Mouse (Mus musculus) brain, adult 2 months (tissue): ENCODE measurements around the gene Zfp819.

Experiments used
- DNase-seq: peaks from one replicate; pipeline ENCODE4 v3.0.0; 2011; ENCODE audit warnings: low read depth, low spot score

The Zfp819 gene

DNA sequence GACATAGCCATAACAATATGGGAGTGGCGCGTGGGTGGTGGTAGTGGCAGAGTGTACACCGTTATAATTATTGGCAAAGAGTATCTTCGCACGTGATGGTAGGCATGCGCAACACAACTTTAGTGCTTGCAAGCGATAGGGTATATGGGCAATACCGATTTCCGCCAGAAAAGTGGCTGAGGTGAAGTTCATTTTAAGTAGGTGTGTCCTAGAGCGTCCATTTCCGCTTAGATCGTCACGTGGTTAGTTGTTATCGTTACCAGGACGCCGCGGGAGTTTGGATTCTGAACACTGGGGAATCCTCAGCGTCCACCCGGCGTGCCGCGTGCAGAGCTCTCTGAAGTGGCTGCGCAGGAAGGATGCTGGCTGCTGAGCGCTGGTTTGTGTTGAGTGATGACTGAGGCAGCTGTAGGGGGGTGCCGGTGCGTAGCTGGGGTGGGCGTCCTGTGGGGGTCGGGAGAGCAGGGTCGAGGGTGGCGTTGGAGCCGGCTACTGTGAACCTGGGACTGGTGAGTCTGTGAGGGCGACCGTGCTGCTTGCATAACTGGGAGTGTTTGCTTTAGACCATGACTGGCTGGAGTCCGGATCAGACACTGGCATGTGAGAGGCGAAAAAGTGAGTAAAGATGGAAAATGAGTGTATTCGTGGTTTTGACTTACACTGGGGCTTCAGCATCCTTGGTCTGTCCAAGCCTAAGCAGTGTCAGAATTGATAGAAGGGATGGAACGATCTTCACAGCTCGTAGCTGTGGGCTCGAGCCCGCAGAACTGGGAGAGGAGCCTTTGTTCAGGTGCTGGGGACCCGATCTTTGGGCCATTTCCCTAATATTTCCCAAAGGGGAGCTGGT, at the start of gene Zfp819:
TSS of gene Zfp819 (plus strand) at position 274 of the 847 bp plus-strand sequence.
- peak; percentile 86 for DNase-seq

DNA sequence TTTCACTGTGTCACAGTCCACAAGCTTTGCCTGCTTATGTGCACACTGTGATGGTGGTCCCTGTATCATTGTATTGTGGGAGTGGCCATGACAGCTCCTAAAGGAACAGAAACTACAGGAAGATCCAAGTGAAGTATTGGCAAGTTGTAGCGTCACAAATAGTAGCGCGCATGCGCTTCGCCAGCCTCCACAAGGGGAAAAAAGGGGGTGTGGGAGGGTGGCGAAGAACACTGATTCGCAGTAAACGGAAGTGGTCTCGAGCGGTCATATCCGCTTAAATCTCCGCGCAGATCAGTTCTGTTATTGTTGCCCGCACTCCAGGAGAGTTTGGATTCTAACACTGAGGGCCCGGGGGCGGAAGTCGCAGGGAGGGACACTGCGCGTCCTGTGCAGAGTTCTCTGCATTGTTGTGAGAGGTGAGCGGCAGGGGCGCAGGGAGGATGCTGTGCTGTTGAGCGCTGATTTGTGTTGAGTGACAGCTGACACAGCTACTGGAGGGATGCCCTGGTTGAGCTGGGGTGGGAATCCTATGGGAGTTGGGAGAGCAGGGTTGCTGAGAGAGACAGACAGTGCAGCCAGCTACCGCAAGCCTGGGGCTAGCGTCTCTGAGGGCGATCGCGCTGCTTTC, 44.8 kb upstream of the Zfp819 start, which contains the start of gene Zfp658:
TSS of gene Zfp658 (plus strand) at position 251 of the 628 bp plus-strand sequence.
- peak; percentile 96 for DNase-seq

GRCm38 (mm10) chr7:43562651-43563070, 44.3 kb upstream of the Zfp819 start:
- DNase-seq = peak; percentile 59

- no peak for DNase-seq
These were observed 43.7 kb upstream of the Zfp819 start for GRCm38 (mm10) chr7:43563300-43563699.

DNA sequence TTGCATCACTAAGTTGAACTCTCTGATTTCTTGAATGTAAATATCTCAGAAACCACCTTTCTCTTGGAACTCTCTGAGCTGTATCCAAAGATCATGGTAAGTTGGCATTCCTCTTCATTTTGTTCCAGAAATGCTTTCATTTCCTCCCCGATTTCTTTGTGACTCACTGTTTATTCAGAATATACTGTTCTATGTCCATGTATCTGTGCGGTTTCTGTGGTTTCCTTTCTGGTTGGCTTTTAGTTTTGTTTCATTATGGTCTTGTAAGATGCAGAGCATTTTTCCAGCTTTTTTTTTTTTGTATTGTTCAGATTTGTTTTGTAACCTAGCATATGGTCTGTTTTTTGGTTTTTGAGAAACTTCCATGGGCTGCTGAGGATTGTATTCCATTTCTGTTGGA, 35.8 kb upstream of the Zfp819 start:
- DNase-seq = no peak

- DNase-seq = peak; percentile 100
These were observed 27.4 kb upstream of the Zfp819 start, which contains the start of gene Zfp719 for GRCm38 (mm10) chr7:43579440-43580171. Gene Zfp719, plus strand, starts transcription at chr7:43579610.

DNA sequence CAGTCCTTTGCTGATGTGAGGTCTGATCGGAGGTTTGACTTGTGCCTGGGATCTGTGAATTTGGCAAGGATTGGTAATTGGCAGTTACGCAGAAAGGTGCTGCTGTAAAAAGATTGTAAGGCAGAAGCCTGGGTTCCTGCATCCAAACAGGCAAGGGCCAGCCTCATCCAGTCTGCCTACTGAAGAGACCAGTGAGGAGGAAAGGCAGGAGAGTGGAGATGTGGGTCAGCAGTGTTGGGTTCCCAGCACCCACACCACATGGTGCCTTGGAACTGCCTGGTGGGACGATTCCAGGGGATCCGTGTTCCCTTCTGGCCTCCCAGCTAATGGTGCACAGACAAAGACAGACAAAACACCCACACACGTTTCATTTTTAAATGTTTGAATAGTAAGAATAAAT, 26.4 kb upstream of the Zfp819 start:
- DNase-seq = peak; percentile 59

DNA sequence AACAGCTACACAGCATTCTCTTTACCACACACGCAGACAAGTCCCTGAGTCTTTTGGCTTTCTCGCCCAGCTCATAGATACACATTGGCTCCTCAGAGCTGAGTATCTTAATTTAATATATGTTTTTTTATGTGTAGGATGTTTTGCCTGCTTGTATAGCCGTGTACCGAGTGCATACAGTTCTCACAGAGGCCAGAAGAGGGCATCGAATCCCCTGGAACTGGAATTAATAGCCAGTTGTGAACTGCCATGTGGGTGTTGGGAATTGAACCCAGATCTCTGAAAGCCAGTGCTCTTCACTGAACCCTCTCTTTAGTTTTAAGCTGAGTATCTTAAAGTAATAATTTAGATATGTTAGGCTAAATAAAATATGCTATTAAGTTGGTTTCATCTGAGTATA, 22.2 kb upstream of the Zfp819 start:
- no peak for DNase-seq

- DNase-seq = no peak
These were observed 5.1 kb upstream of the Zfp819 start for GRCm38 (mm10) chr7:43601884-43602283.

GRCm38 (mm10) chr7:43607743-43608287, 846 bp downstream of the Zfp819 start:
- DNase-seq = peak; percentile 19

GRCm38 (mm10) chr7:43608316-43608824, 1.4 kb downstream of the Zfp819 start:
- no peak for DNase-seq

DNA sequence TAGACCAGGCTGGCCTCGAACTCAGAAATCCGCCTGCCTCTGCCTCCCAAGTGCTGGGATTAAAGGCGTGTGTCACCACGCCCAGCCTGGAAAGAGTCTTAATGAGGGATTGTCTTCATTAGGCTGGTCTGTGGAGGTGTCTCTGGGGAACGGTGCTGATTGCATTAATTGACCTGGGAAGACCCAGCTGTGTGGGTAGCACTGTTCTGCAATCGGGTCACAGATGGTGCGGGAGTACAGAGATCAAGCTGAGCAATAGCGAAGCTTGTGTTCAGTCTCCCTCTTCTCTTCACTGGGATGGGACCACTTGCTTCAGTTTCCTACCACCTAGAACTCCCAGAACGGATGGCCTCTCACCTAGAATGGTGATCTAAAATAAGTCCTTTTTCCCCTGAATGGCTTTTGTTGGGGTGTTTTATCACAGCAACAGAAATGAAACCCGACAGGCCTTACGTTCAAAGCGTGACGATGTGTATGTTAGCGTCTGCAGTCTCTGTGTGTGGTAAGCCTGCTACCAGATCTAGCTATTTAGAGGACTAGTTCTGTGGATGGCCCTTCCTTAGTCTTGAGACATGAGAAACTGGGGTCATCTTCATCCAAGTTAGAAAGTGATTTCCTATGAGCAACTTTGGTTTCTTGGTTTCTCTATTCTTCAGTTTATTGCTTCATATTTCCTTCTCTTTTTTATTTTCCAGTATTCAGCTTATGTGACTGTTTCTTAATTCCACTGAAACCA, 7.0 kb downstream of the Zfp819 start:
- DNase-seq = no peak

GRCm38 (mm10) chr7:43622927-43623326, 16.0 kb downstream of the Zfp819 start:
- no peak for DNase-seq

GRCm38 (mm10) chr7:43623819-43624218, 16.9 kb downstream of the Zfp819 start:
- no peak for DNase-seq

- DNase-seq = no peak
These were observed 18.1 kb downstream of the Zfp819 start for GRCm38 (mm10) chr7:43625065-43625464.

GRCm38 (mm10) chr7:43625794-43626422, 18.9 kb downstream of the Zfp819 start:
- no peak for DNase-seq

- DNase-seq = no peak
These were observed 27.0 kb downstream of the Zfp819 start for GRCm38 (mm10) chr7:43633940-43634339.

GRCm38 (mm10) chr7:43634500-43634899, 27.5 kb downstream of the Zfp819 start, which contains the start of gene Ceacam18:
Gene Ceacam18, plus strand, starts transcription at chr7:43634707.
- no peak for DNase-seq

GRCm38 (mm10) chr7:43636194-43636593, 29.2 kb downstream of the Zfp819 start:
- DNase-seq = no peak

DNA sequence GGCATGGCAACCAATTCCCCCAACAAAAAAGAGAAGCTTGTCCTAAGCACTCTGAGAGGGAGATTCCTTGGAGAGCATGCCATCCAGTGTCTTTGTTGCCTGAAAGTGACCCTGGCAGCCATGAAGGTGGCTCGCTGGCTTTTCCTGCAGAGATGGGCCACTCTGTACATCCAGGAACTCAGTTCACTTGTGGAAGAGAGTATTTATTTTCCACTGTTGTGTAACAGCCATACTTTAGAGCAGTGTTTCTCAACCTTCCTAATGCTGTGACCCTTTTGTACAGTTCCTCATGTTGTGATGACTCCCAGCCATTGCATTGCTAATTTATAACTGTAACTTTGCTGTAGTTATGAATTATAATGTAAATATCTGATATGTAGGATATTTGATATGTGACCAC, 30.1 kb downstream of the Zfp819 start:
- no peak for DNase-seq
